Mouse (Mus musculus) heart, adult 8-10 months (tissue): ENCODE data around the gene Kcne2. TPM values are rescaled to one million over a fixed set of nuclear protein-coding genes. Genes with fewer than 3 reads are reported as not detected.

Experiments used
- DNase-seq: peaks from one replicate; pipeline ENCODE4 v3.0.0; 2022; ENCODE audit warnings: low spot score
- total RNA-seq, 4 experiments: library from RNA; stranded (reverse); gene quantifications; 2 replicates each; pipeline ENCODE4 v1.2.4; 2022

Gene Kcne2
- total RNA-seq = not detected

- no peak for DNase-seq
Measured at GRCm38 (mm10) chr16:92292101-92292500, at the start of gene Kcne2. TSS of gene Kcne2 (plus strand) at chr16:92292389.

GRCm38 (mm10) chr16:92245909-92246308 is 46.3 kb upstream of the Kcne2 start:
- no peak for DNase-seq

- DNase-seq = no peak
Measured at GRCm38 (mm10) chr16:92246974-92247373, 45.2 kb upstream of the Kcne2 start.

- DNase-seq = no peak
Measured at GRCm38 (mm10) chr16:92247700-92248099, 44.5 kb upstream of the Kcne2 start.

GRCm38 (mm10) chr16:92249681-92250080 is 42.5 kb upstream of the Kcne2 start:
- no peak for DNase-seq

GRCm38 (mm10) chr16:92250452-92250851 is 41.7 kb upstream of the Kcne2 start:
- DNase-seq = no peak

GRCm38 (mm10) chr16:92254316-92254715 is 37.9 kb upstream of the Kcne2 start:
- no peak for DNase-seq

- no peak for DNase-seq
Measured at GRCm38 (mm10) chr16:92267861-92268260, 24.3 kb upstream of the Kcne2 start.

GRCm38 (mm10) chr16:92274516-92274915 is 17.7 kb upstream of the Kcne2 start:
- no peak for DNase-seq

GRCm38 (mm10) chr16:92275526-92275925 is 16.7 kb upstream of the Kcne2 start:
- DNase-seq = no peak

- no peak for DNase-seq
Measured at GRCm38 (mm10) chr16:92282671-92283070, 9.5 kb upstream of the Kcne2 start.

- DNase-seq = no peak
Measured at GRCm38 (mm10) chr16:92285068-92285467, 7.1 kb upstream of the Kcne2 start.

GRCm38 (mm10) chr16:92286609-92287008 is 5.6 kb upstream of the Kcne2 start:
- peak; percentile 78 for DNase-seq

- DNase-seq = no peak
Measured at GRCm38 (mm10) chr16:92288778-92289177, 3.4 kb upstream of the Kcne2 start.

GRCm38 (mm10) chr16:92290045-92290444 is 2.1 kb upstream of the Kcne2 start:
- DNase-seq = no peak

- DNase-seq = no peak
Measured at GRCm38 (mm10) chr16:92294267-92294970, 2.2 kb downstream of the Kcne2 start.

GRCm38 (mm10) chr16:92295328-92295727 is 3.1 kb downstream of the Kcne2 start:
- DNase-seq = no peak

GRCm38 (mm10) chr16:92300649-92301411 is 8.6 kb downstream of the Kcne2 start, which contains the start of gene Smim11:
TSS of gene Smim11 (plus strand) at chr16:92301286.
- DNase-seq = peak; percentile 96

GRCm38 (mm10) chr16:92301412-92301806 is 9.2 kb downstream of the Kcne2 start:
- DNase-seq = no peak

GRCm38 (mm10) chr16:92301989-92302388 is 9.8 kb downstream of the Kcne2 start:
- DNase-seq = no peak

- no peak for DNase-seq
Measured at GRCm38 (mm10) chr16:92302506-92302905, 10.3 kb downstream of the Kcne2 start.

GRCm38 (mm10) chr16:92305519-92305918 is 13.3 kb downstream of the Kcne2 start:
- no peak for DNase-seq

- DNase-seq = no peak
Measured at GRCm38 (mm10) chr16:92307947-92308346, 15.8 kb downstream of the Kcne2 start.
